Mouse (Mus musculus) kidney, adult 2 months (tissue): ENCODE data around the gene Znrf2.
"Not testable (repeated sequence)": the region's sequence is repeated elsewhere in the genome, so short reads cannot be mapped to it uniquely, and the experiment has no call there.

Source experiments
- CTCF ChIP-seq: fragments of 200-500 bp; conservative IDR thresholded peaks from 2 replicates; pipeline ENCODE4 v1.5.1; 2011; ENCODE audit warnings: low read depth, mild to moderate bottlenecking, control low read depth, low read length, moderate library complexity, mixed read lengths; ENCODE audit not compliant: insufficient read depth, insufficient read length
- POLR2A ChIP-seq: fragments of 200-500 bp; IDR thresholded peaks from one replicate; pipeline ENCODE4 v1.6.1; 2011; ENCODE audit warnings: low read depth, low read length, control low read depth

DNA sequence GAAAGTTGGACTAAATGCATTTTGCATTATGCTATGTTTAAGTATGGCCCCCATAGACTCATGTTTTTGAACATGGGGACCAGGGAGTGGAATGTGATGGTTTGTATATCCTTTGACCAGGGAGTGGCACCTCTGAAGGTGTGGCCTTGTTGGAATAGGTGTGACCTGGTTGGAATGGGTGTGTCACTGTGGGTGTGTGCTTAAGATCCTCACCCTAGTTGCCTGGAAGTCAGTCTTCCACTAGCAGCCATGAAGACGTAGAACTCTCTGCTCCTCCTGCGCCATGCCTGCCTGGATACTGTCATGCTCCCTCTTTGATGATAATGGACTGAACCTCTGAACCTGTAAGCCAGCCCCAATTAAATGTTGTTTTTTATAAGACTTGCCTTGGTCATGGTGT lies 7.8 kb downstream of the Znrf2 start:
- TF ChIP-seq CTCF, POLR2A: not testable (repeated sequence)
